Mouse (Mus musculus) left cerebral cortex, postnatal 4 days (tissue): ENCODE measurements at regions not wholly inside any gene's neighbourhood (a gene's known extent, or its start where the extent isn't known, plus 50 kb on each side); places are given as distances from the start of the nearest gene placed in this dataset.

Experiments
- DNase-seq: peaks from one replicate; pipeline ENCODE4 v3.0.0-alpha.2; 2022
- intact Hi-C: fragments of 180-260 bp; cut with DNase I; formaldehyde crosslinking; loops from one replicate; pipeline ENCODE4 v1.15.1; 2025

DNA sequence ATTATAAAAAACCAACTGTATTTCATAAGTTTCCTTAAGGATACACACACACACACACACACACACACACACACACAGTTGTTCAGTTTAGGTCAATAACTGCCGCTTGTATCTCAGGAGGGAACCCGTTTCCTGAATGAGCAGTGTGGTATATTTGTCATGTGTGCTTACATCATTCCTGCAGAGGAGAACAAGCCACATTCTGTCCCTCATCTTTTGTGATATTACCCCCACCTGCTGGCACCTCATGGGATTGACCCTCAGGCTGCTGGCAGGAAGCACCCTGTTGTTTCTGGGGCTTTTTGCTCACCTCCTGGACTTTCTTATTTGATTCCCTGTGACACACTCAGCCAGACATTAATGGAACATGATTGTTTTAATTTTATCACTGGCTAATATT lies 66.4 kb upstream of the Htr1a start:
- intact Hi-C loops = loop anchor here (10.0 kb wide), 2 partner anchors 112 to 322 kb away; partner anchors contain the start of gene Rgs7bp
- peak; percentile 69 for DNase-seq

DNA sequence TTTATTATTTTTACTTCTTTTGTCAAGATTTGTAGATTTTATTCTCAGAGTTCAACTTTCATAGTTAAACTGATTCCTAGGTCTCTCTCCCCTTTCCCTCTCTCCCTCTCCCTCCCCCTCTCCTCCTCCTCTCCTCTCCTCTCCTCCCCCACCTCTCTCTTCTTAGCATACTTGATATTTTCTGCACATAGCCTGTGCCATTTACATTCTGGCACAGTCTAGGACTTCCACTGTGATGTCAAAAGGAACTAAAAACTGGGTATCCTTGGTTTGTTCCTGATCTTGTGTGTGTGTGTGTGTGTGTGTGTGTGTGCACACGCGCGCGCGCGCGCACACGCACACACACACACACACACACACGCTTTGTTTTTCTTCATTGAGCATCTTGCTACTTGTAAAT lies 64.9 kb upstream of the Htr1a start:
- no peak for DNase-seq
- intact Hi-C loops = loop anchor here (10.0 kb wide), 2 partner anchors 114 to 324 kb away; partner anchors contain the start of gene Rgs7bp

DNA sequence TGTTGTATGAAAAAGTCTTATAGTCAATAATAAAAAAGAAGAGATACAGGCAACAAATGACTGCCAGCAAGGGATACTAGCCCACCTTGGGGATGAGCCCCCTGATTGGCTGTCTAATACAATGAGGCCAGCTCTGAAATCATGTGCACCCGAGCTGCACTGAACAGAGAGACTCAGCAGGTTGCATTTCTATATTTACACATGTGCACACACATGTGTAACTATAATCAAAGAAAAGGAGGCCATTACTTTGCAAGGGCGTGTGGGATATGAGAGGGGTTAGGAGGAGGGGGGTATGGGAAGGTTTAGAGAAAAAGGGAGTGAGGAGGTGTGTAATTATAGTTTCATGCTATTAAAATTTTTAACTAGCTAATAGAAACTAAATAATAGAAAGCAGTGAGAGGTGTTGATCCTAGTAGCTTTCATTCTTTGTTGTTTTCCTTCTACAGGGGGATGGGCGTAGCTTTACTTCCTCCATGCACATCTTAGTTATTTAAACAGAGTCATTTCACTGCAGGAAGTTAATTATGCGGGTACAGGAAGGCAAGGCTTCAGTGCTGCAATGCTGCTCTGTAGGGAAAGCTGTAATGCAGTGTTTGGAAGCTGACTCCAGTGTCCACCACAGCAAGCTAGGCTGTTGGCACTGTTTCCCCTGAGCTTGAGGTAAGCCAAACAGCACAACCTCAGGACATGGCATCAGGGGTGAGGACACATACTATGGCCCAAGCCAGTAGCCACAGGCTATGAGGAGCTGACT lies 56.2 kb upstream of the Htr1a start:
- intact Hi-C loops = no loop called here
- no peak for DNase-seq
